Mouse (Mus musculus): Measurements from ENCODE around the gene Gm17387.

The Gm17387 gene

GRCm38 (mm10) chr7:141070058-141070862 lies 41.3 kb downstream of the Gm17387 start:
- DNase-seq (ENCODE audit: extremely low read depth, insufficient read length, low spot score): no peak

GRCm38 (mm10) chr7:141072017-141072745 lies 43.2 kb downstream of the Gm17387 start:
- DNase-seq (ENCODE audit: extremely low read depth, insufficient read length, low spot score): no peak

- no peak for DNase-seq (ENCODE audit: extremely low read depth, insufficient read length, low spot score)
These were observed 44.9 kb downstream of the Gm17387 start for GRCm38 (mm10) chr7:141073782-141074181.

GRCm38 (mm10) chr7:141077841-141078240 lies 48.9 kb downstream of the Gm17387 start, which contains the start of gene Pkp3:
Pkp3 (plus strand) TSS chr7:141078218.
- no peak for DNase-seq (ENCODE audit: extremely low read depth, insufficient read length, low spot score)

- DNase-seq (ENCODE audit: extremely low read depth, insufficient read length, low spot score): peak; percentile 60
These were observed 49.9 kb downstream of the Gm17387 start for GRCm38 (mm10) chr7:141078876-141079275.

Measured in 3134 (cell line).